Mouse (Mus musculus): ENCODE measurements around the gene Ncf1.

The Ncf1 gene

DNA sequence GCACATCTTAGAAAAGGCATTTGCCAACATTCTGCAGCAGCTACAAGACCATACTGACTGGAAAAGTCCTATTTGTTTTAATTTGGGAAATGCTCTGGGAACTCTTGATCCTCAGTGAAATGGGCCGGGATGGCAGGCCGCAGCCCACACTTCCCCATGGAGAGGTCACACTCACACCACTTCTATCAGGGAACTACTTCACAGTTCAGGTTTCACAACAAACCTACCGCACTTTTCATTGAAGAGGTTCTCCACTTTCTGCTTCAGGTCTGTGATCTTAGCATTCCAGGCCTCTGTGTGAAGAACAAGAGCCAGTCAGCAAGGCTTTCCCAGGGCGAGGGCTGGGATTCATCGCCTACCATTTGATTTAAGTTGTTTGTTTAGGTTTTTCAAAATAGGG is 15.5 kb upstream of the Ncf1 start:
- no peak for DNase-seq (ENCODE audit: low read depth, low spot score)

DNA sequence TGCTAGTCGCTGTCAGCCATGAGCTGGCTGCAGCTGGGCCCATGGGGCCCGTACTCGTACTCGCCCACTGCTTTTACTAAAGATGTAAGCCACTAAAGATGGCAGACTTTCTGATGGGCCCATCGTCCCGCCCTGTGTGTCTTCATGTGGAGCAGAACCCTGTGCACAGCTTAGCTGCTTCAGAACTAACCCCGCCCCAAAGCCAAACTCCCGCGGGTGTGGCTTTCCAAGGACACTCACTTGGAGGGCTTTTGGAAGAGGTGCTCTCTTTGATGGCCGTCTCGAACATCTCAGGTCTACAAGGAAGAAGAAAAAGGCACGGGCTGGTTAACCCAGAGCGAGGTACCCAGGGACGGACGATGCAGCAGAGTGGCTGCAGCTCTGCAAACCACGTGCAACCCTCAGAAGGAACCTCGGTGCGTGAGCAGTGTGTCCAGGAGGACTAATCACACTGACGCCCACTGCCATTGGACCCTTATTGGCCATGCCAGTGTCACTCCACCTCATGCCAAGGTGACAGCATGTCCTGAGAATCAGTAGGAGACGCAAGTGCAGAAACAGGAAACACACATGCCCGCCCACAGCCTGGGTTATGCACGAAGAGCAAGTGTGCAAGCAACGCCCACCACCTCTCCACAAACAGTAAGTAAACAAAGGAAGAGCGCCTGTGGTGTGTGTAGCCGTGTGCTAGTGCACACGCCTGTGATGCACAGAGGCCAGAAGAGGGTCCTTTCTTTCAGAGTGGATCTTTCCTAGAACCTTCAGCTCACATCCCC is 14.4 kb upstream of the Ncf1 start:
- DNase-seq (ENCODE audit: low read depth, low spot score), result no peak

DNA sequence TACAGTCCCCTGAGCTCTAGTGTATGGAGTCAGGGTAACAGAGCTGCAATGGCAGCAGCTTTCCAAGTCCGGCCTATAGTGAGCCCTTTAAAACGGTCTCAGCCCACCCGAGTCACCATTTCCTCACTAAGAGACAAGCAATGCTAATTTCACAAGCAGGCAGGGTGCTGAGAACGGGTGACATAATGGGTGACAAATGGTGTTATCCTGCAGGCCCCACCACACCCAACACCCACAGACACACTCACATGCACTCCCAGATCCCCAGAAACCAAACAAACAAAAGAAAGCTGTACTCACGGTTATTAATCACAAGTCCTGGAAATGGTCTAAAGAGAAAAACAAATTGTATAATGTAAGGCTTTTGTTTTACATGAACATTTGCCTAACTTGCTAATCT is 12.4 kb upstream of the Ncf1 start:
- DNase-seq (ENCODE audit: low read depth, low spot score), result no peak

DNA sequence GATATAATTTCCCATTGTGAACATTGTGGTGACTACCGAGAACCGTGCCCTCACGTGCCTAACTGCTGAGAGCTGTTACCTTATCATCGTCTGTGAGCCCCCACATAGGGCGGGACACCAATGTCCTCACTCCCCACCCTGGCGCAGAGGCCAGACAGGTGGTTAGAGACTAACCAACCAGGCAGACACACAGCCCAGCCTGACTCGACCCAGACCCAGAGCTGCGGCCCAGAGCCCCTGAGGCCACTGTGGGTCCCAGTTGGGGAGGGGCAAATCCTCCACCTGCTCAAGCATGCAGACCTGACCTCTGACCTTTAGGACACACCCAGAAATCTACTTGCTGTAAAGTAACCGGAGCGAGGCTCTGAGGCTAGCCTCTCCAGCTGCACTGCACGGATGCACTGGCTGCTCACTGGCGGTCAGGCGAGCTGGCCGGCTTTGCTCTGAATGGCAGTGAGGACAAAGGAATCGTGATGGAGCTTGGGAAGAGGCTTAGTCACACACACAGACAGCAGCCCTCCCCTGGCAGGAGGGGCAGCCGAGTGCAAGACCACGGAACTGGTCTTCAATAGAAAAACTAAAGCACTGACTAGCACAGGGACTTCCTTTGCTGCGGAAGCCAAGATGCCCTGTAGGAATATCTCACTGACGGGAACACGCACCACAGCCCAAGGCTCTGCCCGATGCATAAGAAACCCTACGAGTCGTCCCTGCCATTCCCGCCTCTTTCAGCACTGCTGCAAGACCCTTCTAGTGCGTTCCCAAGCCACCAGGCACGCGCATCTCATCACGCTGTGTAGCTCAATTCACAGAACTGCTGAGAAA is 8.7 kb upstream of the Ncf1 start:
- DNase-seq (ENCODE audit: low read depth, low spot score), result no peak

DNA sequence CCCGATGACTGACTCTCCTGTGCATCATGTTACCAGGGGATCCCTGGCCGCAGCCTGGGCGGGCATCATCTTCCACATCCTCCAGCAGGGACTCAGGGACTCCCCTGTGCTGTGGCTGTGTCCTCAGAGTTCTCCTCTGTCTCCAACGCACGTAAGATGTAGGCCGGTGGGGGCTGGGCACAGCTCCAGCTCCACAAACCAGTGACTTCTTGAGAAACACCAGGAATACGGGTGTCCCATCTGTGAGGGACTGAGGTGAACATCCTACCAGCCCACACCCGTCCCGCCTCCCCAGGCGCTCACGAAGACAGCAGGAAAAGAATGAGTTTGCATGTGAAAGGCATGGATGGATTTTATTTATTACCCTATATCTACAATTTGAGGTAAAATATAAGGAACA is 8.1 kb upstream of the Ncf1 start:
- no peak for DNase-seq (ENCODE audit: low read depth, low spot score)

DNA sequence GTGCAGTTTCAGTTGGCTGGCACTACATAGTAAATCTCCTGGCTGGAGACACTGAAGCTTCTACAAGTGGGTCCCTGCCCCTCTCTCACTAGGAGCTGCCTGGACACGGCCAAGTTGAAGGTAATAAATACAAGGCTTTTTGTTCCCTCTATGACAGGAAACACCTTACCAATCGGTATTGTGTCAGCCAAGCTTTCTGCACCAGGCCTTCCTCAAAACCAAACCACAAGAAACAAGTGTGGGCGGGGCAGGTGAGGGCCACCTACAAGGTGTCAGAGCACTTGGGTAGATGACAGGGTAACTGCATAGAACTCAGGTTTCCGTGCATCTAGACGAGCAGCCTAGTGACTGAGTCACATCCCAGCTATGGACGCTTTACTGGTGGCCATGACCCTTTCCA is 7.4 kb upstream of the Ncf1 start:
- no peak for DNase-seq (ENCODE audit: low read depth, low spot score)

DNA sequence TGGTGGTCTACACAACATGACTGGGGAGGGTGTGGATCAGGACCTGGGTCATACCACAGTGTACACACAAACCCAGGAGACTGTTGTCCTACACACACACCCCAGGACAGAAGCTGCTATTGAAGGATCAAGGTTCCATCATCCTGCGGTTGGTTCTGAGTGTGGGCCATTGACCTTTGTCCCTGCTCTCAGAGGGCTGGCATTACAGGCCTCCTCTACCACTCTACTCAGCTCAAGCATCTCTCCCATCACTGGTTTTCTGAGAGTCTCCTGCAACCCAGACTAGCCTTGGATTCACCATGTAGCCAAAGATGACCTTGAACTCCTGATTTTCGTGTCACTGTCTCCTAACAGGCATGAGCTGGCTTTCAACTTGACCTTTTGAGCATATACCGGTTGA is 6.8 kb upstream of the Ncf1 start:
- no peak for DNase-seq (ENCODE audit: low read depth, low spot score)

DNA sequence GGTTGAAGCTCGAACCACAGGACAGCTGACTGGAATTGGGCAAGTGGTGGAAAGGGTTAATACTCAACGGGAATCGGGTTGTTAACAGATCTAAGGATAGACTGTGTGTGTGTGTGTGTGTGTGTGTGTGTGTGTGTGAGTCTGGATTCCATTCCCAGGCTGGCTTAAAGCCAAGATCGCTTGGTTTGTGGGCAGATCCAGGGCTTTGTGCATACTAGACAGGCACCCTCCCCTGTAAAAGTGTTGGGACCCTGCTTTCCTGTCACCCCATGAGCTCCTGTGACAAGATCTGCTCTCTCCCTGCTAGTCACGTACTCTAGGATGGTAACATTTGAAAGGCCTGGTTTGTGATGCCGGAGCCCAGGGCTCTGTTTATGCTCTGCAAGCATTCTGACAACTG is 5.7 kb upstream of the Ncf1 start:
- DNase-seq (ENCODE audit: low read depth, low spot score), result no peak

DNA sequence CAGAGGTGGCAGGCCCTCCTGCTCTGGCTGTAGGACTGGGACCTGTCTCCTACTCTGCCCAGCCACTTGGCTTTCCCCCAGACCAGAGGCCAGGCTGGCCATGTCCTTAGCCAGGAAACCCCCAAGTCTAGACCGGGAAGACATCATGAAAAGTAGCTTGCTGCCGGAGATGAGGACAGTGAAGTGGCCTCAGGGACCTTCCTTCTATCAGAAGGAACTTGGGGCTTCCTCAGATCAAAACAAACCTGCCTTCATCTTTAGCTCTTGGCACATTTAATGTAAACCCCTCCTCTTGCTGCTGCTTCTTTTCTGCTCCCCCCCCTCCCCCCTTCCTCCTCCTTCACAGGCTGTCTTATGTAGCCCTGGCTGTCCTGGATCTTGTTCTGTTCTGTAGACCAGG is 4.8 kb upstream of the Ncf1 start:
- DNase-seq (ENCODE audit: low read depth, low spot score), result no peak

DNA sequence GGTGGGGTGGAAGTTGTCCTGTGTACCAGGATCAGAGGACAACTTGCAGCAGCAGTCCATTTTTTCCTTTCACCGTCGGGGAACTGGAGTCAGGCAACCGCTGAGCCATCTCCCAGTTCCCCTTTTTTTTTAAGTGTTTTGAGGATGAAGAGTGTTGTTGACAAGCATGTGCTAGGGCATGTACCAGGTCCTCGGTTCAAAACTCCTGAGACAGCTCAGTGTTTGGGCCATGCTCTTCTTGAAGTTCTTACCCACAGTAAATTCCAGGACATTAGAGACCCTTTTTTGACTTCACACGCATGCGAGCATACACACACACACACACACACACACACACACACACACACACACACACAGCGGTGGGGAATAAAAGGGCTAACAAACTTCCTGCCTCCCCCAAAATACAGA is 3.8 kb upstream of the Ncf1 start:
- no peak for DNase-seq (ENCODE audit: low read depth, low spot score)

DNA sequence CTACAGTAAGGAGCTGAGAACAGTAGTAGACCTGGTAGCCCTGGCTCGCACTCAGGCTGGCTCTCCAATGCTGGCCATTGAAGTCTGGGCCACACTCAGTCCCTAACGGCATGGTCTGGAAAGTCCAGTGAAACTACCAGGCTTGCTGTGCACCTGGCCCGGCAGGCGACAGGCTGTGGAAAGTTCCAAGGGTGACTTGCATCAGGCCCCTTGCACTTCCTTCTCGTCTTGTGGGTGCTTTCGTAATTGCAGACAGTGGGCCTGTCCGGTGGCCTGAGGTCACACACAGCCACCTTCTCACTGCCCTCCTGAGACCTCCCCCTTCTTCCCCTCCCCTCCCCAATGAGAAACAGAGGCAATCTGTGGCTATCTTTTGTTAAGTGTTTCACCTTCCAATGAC is 3.1 kb upstream of the Ncf1 start:
- DNase-seq (ENCODE audit: low read depth, low spot score), result no peak

DNA sequence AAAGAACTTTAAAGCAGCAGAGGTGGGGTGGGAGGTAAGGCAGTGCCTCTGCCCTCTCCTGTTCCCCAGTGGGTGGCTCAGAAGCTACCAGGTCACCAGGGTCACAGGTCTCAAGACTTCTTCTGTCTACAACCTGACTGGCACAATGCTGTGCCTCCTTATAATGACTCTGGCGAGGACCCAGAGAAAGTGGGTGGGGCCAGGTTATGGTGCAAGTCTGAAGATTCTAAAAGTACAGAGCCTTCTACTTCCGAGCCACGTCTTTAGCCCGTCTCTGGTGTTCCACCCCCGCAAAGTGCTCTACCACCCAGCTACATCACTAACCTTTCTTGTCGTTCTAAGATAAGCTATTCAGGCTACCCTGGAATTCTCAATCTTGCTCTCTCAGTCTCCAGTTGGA is 2.7 kb upstream of the Ncf1 start:
- DNase-seq (ENCODE audit: low read depth, low spot score), result no peak

DNA sequence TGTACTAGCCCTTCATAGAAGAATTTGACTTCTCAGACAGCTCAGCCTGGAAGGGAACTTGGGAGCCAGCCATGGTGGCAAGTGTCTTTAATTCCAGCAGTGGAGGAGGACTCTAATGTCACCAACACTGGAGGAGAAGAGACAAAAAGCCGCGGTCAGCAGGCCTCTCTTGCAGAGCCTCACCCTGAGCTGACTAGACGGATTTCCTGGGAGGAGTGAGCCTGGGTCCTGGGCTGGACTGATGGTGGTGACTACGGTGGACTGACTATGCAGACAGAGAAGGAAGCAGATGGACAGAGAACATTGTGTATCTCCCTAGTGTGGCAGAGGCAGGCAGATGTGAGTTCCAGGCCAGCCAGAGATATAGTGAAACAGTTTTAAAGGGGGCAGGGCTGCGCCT is 2.0 kb upstream of the Ncf1 start:
- no peak for DNase-seq (ENCODE audit: low read depth, low spot score)

DNA sequence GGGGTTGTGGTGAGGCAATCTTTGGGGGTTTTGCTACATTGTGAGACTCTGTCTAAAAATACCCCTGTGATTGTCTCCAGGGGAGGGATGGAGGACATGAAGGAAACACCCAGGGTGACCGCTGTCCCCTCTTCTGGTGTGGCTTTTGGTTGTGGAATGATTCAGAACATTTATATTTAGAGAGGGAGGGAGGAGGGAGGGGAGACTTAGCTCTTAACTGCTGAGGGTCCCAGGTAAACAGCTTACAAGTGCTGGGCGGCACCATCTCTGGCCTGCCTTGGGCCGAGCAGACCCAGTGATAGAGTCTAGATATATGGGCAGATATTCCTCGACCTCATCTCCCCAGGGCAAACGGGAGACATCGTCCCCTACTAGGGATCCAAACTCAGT is 1.2 kb downstream of the Ncf1 start:
- DNase-seq (ENCODE audit: low read depth, low spot score), result no peak

DNA sequence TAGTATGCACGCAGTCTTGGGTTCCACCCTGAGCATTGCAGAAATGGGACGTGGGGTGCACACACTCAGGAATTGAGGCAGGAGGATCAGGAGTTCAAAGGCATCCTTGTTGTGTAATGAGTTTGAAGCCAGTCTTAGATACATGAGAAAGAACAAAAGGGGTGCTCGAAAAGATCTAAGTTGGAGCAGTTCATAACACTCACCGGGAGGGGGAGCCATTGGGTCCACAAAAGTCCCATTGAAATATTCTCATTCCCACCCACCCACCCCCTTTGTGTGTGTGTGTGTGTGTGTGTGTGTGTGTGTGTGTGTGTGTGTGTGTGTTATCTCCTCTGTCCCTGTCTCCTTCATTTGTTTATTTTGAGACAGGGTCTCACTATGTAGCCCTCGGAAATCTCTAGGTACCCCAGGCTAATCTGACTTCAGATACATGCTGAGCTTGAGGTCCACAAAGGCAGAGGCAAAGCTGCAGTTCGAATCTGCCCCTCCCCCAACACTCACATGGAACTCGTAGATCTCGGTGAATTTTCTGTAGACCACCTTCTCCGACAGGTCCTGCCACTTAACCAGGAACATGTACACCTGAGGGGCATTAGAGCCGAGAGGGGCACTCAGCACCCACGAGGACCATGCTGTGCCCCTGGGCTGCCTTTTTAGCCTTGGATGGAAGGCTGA is 1.7 kb downstream of the Ncf1 start:
- no peak for DNase-seq (ENCODE audit: low read depth, low spot score)

DNA sequence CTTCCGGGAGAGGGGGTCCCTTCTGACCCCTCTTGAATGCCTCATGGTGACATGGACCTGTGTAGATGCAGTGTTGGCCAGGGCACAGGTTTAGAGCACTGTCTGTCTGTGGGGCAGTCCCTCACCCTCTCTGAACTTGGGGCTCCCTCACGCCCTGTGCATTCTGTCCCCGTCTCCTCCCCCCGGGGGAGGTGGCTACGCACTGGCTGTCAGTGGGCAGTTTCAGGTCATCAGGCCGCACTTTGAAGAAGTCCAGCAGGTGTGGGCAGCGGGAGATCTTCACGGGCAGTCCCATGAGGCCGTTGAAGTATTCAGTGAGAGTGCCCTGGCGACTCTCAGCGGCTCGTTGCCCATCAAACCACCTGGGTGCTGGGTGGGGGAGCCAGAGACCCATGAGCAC is 2.5 kb downstream of the Ncf1 start:
- DNase-seq (ENCODE audit: low read depth, low spot score), result no peak

DNA sequence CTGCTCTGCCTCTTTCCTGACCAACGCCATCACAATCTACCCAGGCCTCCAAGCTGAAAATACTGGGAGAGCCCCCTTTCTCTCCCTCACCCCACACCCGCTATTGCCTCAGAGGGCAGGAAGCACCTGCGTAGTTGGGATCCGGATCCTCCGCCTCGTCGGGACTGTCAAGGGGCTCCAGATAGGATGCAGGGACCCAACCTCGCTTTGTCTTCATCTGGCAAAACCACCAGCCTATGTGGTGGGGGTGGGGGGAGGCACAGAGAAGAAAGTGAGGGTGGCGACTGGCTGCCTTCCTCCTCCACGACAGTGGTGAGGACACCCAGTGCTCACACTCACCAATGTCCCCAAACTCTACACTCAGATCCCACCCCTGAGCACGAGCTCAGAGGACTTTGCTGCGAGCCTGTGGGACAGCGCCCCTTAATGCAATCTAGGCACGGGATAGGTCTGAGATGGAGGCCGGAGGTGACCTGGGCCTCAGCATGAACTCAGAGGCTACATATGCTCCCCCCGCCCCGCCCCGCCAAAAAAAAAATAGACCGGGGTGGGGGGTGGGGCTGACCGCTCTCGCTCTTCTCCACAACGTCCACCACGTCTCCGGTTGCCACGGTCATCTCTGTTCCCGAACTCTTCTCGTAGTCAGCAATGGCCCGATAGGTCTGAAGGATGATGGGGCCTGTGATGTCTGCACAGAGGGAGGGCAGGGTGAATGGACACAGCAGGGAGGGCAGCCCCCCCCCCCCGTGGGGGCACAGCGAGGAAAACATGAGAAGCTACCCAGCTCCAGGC is 4.1 kb downstream of the Ncf1 start:
- DNase-seq (ENCODE audit: low read depth, low spot score), result no peak

DNA sequence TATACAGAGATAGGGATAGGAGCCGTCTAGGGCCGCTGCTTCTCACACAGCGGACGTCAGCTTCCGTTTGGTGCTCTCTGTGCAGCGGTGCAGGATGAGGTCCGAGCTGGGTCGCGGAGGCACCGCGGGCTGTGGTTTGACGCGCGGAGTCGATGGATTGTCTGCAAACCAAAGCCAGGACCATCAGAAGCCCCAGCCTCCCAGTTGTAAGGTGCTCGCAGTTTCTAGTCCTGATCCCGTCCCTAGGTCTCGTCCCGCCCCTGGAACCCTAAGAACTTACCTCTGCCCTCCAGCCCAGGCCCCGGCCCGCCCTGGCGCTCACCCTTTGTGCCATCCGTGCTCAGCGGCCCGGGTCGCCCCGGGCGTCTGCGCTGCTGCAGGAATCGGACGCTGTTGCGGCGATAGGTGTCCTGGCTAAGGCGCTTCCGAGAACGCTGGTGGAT is 7.7 kb downstream of the Ncf1 start:
- DNase-seq (ENCODE audit: low read depth, low spot score), result no peak

DNA sequence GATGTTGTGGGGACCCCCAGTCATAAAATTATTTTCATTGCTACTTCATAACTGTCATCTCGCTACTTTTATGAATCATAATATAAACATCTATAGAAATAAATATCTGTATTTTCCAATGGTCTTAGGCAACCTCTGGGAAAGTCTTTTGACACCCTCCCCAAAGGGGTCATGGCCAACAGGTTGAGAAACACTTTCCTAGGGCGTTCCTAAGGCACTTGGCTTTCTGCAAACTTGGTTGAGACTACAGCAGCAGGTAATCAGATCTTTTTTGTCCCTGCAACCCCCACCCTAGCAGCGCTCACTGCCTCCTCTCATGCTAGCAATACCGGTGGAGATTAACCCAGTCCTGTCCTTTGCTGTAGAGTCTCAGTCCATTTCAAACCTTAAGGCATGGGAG is 8.1 kb downstream of the Ncf1 start:
- no peak for DNase-seq (ENCODE audit: low read depth, low spot score)

DNA sequence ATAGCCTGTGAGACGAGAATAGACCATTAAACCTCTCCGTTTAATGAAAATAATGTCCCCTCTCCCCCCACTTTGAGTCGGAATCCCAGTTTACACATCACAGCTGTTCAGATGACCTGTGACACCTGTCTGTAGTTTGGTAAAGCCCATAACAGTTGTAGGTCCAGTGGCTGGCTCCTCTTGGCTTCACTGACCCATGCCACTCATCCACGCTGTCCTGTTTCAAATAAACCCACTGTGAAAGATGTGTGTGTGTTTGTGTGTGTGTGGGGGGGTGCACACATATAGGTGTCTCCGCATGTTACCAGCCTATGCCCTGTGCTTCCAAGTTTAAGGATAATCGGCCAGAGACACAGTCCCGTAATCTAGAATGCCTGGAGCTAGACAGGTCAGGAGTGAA is 11.5 kb downstream of the Ncf1 start:
- DNase-seq (ENCODE audit: low read depth, low spot score), result no peak

DNA sequence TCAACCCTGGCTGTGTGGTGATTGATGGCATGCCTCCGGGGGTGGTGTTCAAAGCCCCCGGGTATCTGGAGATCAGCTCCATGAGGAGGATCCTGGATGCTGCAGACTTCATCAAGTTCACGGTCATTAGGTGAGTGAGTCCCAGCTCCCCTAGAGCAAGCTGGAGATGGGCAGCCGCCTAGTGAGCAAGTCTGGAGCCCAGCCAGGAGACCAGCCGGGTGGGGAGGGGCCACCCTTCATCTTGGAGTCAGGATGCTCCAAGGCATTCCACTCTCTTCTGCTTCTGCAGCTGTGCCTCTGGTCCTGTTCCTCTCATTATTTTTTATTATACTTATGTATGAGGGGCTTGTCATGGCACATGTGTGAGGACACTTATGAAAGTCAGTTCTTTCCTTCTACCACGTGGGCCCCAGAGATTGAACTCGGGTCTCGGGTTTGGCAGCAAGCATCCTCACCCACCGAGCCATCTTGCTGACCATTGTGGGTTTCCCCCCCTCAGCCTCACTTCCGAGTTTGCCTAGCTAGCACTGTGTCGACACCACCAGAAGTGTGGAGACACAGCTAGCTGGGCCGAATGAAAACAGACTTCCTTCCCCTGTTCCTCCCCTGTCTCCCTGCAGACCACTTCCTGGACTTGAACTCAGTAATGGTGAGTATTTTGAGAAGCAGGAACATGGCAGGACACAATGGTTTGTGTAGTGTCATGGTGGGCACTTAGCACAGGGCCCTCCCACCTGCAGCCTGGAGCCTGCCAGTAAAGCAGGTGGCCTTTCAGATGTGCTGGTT is 15.2 kb downstream of the Ncf1 start:
- DNase-seq (ENCODE audit: low read depth, low spot score), result no peak

Data from retina, adult 2 months (tissue).